Mouse (Mus musculus): Measurements from ENCODE around the gene Tmem273. TPM values are rescaled to one million over a fixed set of nuclear protein-coding genes. Genes with fewer than 3 reads are reported as not detected.

Tmem273 gene
- polyA plus RNA-seq, 1 experiment from 2014 or later = 0.55 TPM

GRCm38 (mm10) chr14:32772791-32773190 lies 13.0 kb upstream of the Tmem273 start:
- H3K4me1 ChIP-seq (ENCODE audit: control insufficient read depth, insufficient read depth, low read length) = no peaks in the 10 kb centered on the region
- no peak overlapping the region for H3K27ac ChIP-seq (ENCODE audit: low read length)
- WGBS = 56% methylated on average over 3 of the region's 3 CpGs
- H3K4me2 ChIP-seq (replicated peaks; ENCODE audit: low read depth, low read length) = no peak overlapping the region
- H3K36me3 ChIP-seq (ENCODE audit: control insufficient read depth, insufficient read depth, low read length) = no peaks in the 10 kb centered on the region
- H3K9ac ChIP-seq (replicated peaks; ENCODE audit: low read depth, low read length) = no peak overlapping the region
- H3K9me3 ChIP-seq (ENCODE audit: control insufficient read depth, low read depth, low read length) = no peaks in the 10 kb centered on the region
- ATAC-seq (ENCODE audit: insufficient number of reproducible peaks, insufficient read depth, low FRiP score, low read depth) = no peak
- H3K27me3 ChIP-seq (ENCODE audit: control insufficient read depth, insufficient read depth, low read length) = no peaks in the 10 kb centered on the region
- H3K4me3 ChIP-seq (ENCODE audit: low read depth, low read length) = no peak overlapping the region

DNA sequence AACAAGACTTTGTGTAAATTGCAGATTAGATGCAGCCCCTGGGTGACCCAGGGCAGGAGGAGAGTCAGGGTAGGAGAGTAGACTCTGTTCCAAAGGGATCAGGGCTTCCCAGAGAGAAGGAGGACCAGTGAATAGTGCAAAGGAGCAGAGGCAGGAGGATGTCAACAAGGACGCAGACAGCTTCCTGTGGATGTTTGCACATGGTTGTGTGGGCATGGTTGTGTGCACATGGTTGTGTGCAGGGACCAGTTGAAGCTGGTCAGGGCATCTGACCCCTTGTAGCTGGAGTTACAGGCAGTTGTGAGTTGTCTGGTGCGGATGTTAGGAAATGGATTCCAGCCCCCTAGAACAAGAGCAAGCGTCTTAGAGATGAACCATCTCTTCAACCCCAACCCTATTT lies 12.3 kb upstream of the Tmem273 start:
- Histone ChIP-seq H3K4me3 (ENCODE audit: low read depth, low read length) (no peak overlapping the region), H3K4me2 (replicated peaks; ENCODE audit: low read depth, low read length) (no peak overlapping the region), H3K27ac (ENCODE audit: low read length) (no peak overlapping the region), H3K9me3 (ENCODE audit: control insufficient read depth, low read depth, low read length) (no peaks in the 10 kb centered on the region), H3K27me3 (ENCODE audit: control insufficient read depth, insufficient read depth, low read length) (no peaks in the 10 kb centered on the region), H3K9ac (replicated peaks; ENCODE audit: low read depth, low read length) (no peak overlapping the region), H3K36me3 (ENCODE audit: control insufficient read depth, insufficient read depth, low read length) (no peaks in the 10 kb centered on the region), H3K4me1 (ENCODE audit: control insufficient read depth, insufficient read depth, low read length) (no peaks in the 10 kb centered on the region)
- no peak for ATAC-seq (ENCODE audit: insufficient number of reproducible peaks, insufficient read depth, low FRiP score, low read depth)
- 90% methylated on average over 3 of the region's 3 CpGs for WGBS

DNA sequence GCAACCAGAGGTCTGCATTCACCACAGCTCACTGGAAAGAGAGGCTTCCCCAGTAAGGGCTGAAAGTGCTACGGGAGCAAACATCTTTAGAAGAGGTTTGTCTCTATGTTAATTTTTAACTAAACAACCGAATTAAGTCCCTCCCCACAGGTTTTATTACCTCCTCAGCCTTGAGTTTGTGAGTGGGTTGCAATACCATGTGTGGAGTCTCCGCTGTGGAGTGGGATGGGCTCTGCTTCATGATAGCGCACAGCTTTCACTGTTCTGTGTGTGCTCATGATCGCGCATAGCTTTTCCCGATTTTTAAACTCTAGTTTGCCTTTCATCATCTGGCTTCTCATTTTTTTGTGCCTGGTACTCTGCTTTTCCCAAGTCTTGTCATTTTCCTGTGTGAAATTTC lies 9.7 kb upstream of the Tmem273 start:
- no peaks in the 10 kb centered on the region for H3K27me3 ChIP-seq (ENCODE audit: control insufficient read depth, insufficient read depth, low read length)
- WGBS = 70% methylated on average over 7 of the region's 7 CpGs
- no peaks in the 10 kb centered on the region for H3K9me3 ChIP-seq (ENCODE audit: control insufficient read depth, low read depth, low read length)
- no peak overlapping the region for H3K9ac ChIP-seq (replicated peaks; ENCODE audit: low read depth, low read length)
- no peaks in the 10 kb centered on the region for H3K36me3 ChIP-seq (ENCODE audit: control insufficient read depth, insufficient read depth, low read length)
- no peak overlapping the region for H3K4me3 ChIP-seq (ENCODE audit: low read depth, low read length)
- no peak overlapping the region for H3K4me2 ChIP-seq (replicated peaks; ENCODE audit: low read depth, low read length)
- no peak overlapping the region for H3K27ac ChIP-seq (ENCODE audit: low read length)
- H3K4me1 ChIP-seq (ENCODE audit: control insufficient read depth, insufficient read depth, low read length) = no peaks in the 10 kb centered on the region
- ATAC-seq (ENCODE audit: insufficient number of reproducible peaks, insufficient read depth, low FRiP score, low read depth) = no peak

GRCm38 (mm10) chr14:32778362-32778761 lies 7.4 kb upstream of the Tmem273 start:
- no peaks in the 10 kb centered on the region for H3K27me3 ChIP-seq (ENCODE audit: control insufficient read depth, insufficient read depth, low read length)
- no peaks in the 10 kb centered on the region for H3K36me3 ChIP-seq (ENCODE audit: control insufficient read depth, insufficient read depth, low read length)
- no peak overlapping the region for H3K9ac ChIP-seq (replicated peaks; ENCODE audit: low read depth, low read length)
- no peak overlapping the region for H3K4me3 ChIP-seq (ENCODE audit: low read depth, low read length)
- no peak for ATAC-seq (ENCODE audit: insufficient number of reproducible peaks, insufficient read depth, low FRiP score, low read depth)
- no peaks in the 10 kb centered on the region for H3K9me3 ChIP-seq (ENCODE audit: control insufficient read depth, low read depth, low read length)
- 82% methylated on average over 3 of the region's 3 CpGs for WGBS
- no peaks in the 10 kb centered on the region for H3K4me1 ChIP-seq (ENCODE audit: control insufficient read depth, insufficient read depth, low read length)
- H3K27ac ChIP-seq (ENCODE audit: low read length) = no peak overlapping the region
- no peak overlapping the region for H3K4me2 ChIP-seq (replicated peaks; ENCODE audit: low read depth, low read length)

DNA sequence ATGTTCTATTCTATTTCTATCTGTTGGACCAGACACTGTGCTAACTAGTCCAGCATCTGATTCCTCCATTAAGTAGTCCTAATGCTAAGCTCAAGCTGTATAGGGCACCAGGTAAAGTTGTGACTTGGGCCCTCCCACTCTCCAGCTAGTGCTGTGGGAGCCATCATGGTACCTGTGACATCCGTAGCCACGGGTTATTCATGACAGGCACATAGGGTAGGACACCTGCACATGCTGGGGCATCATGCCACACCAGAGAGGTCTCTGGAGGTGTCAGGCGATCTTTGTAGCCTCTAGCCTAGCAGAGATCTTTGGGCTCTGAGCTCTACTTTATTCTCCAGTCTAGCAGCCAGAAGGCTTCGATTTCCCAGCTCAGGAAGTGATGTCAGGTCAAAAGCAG lies 2.9 kb upstream of the Tmem273 start:
- Histone ChIP-seq H3K27me3 (ENCODE audit: control insufficient read depth, insufficient read depth, low read length) (no peaks in the 10 kb centered on the region), H3K4me3 (ENCODE audit: low read depth, low read length) (no peak overlapping the region), H3K36me3 (ENCODE audit: control insufficient read depth, insufficient read depth, low read length) (no peaks in the 10 kb centered on the region), H3K9me3 (ENCODE audit: control insufficient read depth, low read depth, low read length) (no peaks in the 10 kb centered on the region), H3K4me1 (ENCODE audit: control insufficient read depth, insufficient read depth, low read length) (no peaks in the 10 kb centered on the region), H3K9ac (replicated peaks; ENCODE audit: low read depth, low read length) (no peak overlapping the region), H3K27ac (ENCODE audit: low read length) (no peak overlapping the region), H3K4me2 (replicated peaks; ENCODE audit: low read depth, low read length) (no peak overlapping the region)
- ATAC-seq (ENCODE audit: insufficient number of reproducible peaks, insufficient read depth, low FRiP score, low read depth) = no peak
- 86% methylated on average over 4 of the region's 4 CpGs for WGBS

DNA sequence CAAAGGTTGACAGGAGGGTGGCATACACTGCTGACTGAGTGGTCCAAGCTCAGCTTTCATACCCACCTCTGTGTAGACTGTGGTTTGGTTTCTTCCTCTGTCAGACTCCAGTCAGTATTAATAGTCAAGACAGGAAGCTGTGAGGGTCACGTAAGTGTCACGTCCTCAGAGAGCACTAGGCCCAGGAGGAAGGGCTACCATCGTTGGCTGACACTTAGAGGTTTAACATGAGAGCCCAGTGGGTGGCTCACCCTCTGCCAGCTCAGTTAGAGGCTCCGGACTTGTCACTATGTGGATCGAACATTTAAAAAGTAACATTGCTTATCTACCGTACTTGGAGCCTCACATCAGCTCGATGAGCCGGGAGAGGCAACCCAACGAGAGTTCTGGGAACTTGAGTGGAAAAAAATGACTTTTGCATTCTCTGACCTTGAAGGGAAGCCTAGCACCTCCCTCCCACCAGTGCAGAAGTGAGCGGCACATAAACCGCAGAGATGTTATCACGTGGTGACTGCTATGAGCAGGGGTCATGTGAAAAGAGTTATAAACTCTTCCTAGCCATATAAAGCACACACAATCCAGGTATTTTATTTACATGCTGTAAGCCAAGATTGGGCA lies 1.5 kb upstream of the Tmem273 start:
- H3K36me3 ChIP-seq (ENCODE audit: control insufficient read depth, insufficient read depth, low read length) = no peaks in the 10 kb centered on the region
- no peak overlapping the region for H3K27ac ChIP-seq (ENCODE audit: low read length)
- 74% methylated on average over 12 of the region's 12 CpGs for WGBS
- no peak overlapping the region for H3K9ac ChIP-seq (replicated peaks; ENCODE audit: low read depth, low read length)
- ATAC-seq (ENCODE audit: insufficient number of reproducible peaks, insufficient read depth, low FRiP score, low read depth) = no peak
- no peaks in the 10 kb centered on the region for H3K9me3 ChIP-seq (ENCODE audit: control insufficient read depth, low read depth, low read length)
- H3K4me2 ChIP-seq (replicated peaks; ENCODE audit: low read depth, low read length) = no peak overlapping the region
- H3K4me1 ChIP-seq (ENCODE audit: control insufficient read depth, insufficient read depth, low read length) = no peaks in the 10 kb centered on the region
- H3K4me3 ChIP-seq (ENCODE audit: low read depth, low read length) = no peak overlapping the region
- H3K27me3 ChIP-seq (ENCODE audit: control insufficient read depth, insufficient read depth, low read length) = no peaks in the 10 kb centered on the region

DNA sequence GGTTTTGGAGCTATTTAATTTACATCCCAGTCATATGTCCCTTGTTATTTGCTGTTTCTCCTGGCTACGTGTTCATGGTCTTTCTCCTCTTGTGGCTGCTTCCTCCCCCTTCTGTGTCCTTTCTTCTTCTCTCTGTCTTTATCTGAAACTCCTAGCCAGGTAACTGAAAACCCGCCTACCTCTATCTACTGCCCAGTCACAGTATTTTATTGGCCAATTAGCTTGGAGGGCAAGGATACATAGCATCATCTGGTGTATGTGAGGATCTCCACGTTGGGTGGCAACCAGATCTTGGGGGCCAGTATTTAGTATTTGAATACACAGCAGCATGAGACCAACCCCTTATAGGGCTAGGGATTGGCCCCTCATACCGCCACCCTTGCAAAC lies 1.0 kb upstream of the Tmem273 start:
- WGBS = 78% methylated on average over 4 of the region's 4 CpGs
- H3K9me3 ChIP-seq (ENCODE audit: control insufficient read depth, low read depth, low read length) = no peaks in the 10 kb centered on the region
- no peak overlapping the region for H3K4me2 ChIP-seq (replicated peaks; ENCODE audit: low read depth, low read length)
- H3K27me3 ChIP-seq (ENCODE audit: control insufficient read depth, insufficient read depth, low read length) = no peaks in the 10 kb centered on the region
- H3K4me3 ChIP-seq (ENCODE audit: low read depth, low read length) = no peak overlapping the region
- H3K36me3 ChIP-seq (ENCODE audit: control insufficient read depth, insufficient read depth, low read length) = no peaks in the 10 kb centered on the region
- ATAC-seq (ENCODE audit: insufficient number of reproducible peaks, insufficient read depth, low FRiP score, low read depth) = no peak
- H3K4me1 ChIP-seq (ENCODE audit: control insufficient read depth, insufficient read depth, low read length) = no peaks in the 10 kb centered on the region
- no peak overlapping the region for H3K9ac ChIP-seq (replicated peaks; ENCODE audit: low read depth, low read length)
- no peak overlapping the region for H3K27ac ChIP-seq (ENCODE audit: low read length)

- ATAC-seq (ENCODE audit: insufficient number of reproducible peaks, insufficient read depth, low FRiP score, low read depth) = no peak
- no peak overlapping the region for H3K4me3 ChIP-seq (ENCODE audit: low read depth, low read length)
- no peak overlapping the region for H3K9ac ChIP-seq (replicated peaks; ENCODE audit: low read depth, low read length)
- H3K4me2 ChIP-seq (replicated peaks; ENCODE audit: low read depth, low read length) = no peak overlapping the region
- H3K27me3 ChIP-seq (ENCODE audit: control insufficient read depth, insufficient read depth, low read length) = no peaks in the 10 kb centered on the region
- WGBS = 48% methylated on average over 5 of the region's 5 CpGs
- no peaks in the 10 kb centered on the region for H3K4me1 ChIP-seq (ENCODE audit: control insufficient read depth, insufficient read depth, low read length)
- H3K9me3 ChIP-seq (ENCODE audit: control insufficient read depth, low read depth, low read length) = no peaks in the 10 kb centered on the region
- H3K27ac ChIP-seq (ENCODE audit: low read length) = no peak overlapping the region
- H3K36me3 ChIP-seq (ENCODE audit: control insufficient read depth, insufficient read depth, low read length) = no peaks in the 10 kb centered on the region
These were observed 1.9 kb downstream of the Tmem273 start for GRCm38 (mm10) chr14:32787691-32788090.

DNA sequence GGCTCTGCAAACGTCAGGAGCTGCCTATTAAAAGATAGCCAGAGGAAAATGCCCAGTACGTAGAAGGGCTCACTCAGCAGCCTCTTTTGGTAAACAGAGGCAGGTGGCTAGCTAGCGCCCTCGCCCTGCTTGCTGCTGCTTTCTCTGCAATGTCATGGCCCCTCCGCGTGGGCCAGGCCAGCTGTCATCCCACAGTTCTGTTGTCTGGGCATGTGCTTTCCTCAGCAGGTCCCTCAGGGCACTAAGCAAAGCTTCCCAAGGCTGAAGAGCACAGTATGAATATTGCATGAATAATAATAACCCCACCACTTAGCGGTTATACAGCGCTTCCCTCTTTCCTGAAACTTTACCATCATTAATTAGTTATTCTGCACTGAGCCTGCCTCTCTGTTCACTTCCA lies 10.6 kb downstream of the Tmem273 start:
- H3K4me3 ChIP-seq (ENCODE audit: low read depth, low read length) = no peak overlapping the region
- no peaks in the 10 kb centered on the region for H3K27me3 ChIP-seq (ENCODE audit: control insufficient read depth, insufficient read depth, low read length)
- H3K36me3 ChIP-seq (ENCODE audit: control insufficient read depth, insufficient read depth, low read length) = no peaks in the 10 kb centered on the region
- no peaks in the 10 kb centered on the region for H3K9me3 ChIP-seq (ENCODE audit: control insufficient read depth, low read depth, low read length)
- no peak for ATAC-seq (ENCODE audit: insufficient number of reproducible peaks, insufficient read depth, low FRiP score, low read depth)
- H3K4me1 ChIP-seq (ENCODE audit: control insufficient read depth, insufficient read depth, low read length) = no peaks in the 10 kb centered on the region
- H3K27ac ChIP-seq (ENCODE audit: low read length) = no peak overlapping the region
- H3K9ac ChIP-seq (replicated peaks; ENCODE audit: low read depth, low read length) = no peak overlapping the region
- 57% methylated on average over 8 of the region's 8 CpGs for WGBS
- no peak overlapping the region for H3K4me2 ChIP-seq (replicated peaks; ENCODE audit: low read depth, low read length)

Data from stomach, embryonic 14.5 days (tissue).